Mouse (Mus musculus) midbrain, embryonic 16.5 days (tissue): ENCODE measurements around the gene Smurf2. TPM values are rescaled to one million over a fixed set of nuclear protein-coding genes. Genes with fewer than 3 reads are reported as not detected.

Source experiments
- ATAC-seq: fragments of 200-750 bp; cut with Nextera tagmentation; 2 replicates; pipeline ENCODE4 v1.8.0; 2017; ENCODE audit warnings: moderate TSS enrichment
- H3K27ac ChIP-seq: fragments of 300-500 bp; sonication (generic); 2 replicates; pipeline ENCODE4 v1.5.1; 2014; ENCODE audit warnings: mild to moderate bottlenecking, low read length, mixed read lengths
- H3K27me3 ChIP-seq: fragments of 300-500 bp; sonication (generic); 2 replicates; pipeline ENCODE4 v1.6.1; 2014; ENCODE audit warnings: low read depth, low read length, mixed read lengths; ENCODE audit not compliant: control insufficient read depth, insufficient read depth
- H3K36me3 ChIP-seq: fragments of 300-500 bp; sonication (generic); 2 replicates; pipeline ENCODE4 v1.6.1; 2014; ENCODE audit warnings: mild to moderate bottlenecking, low read length, moderate library complexity, mixed read lengths; ENCODE audit not compliant: control insufficient read depth, insufficient read depth
- H3K4me1 ChIP-seq: fragments of 300-500 bp; sonication (generic); 2 replicates; pipeline ENCODE4 v1.6.1; 2014; ENCODE audit warnings: mild to moderate bottlenecking, low read length, mixed read lengths; ENCODE audit not compliant: control insufficient read depth, insufficient read depth
- H3K4me2 ChIP-seq: fragments of 300-500 bp; sonication (generic); 2 replicates; pipeline ENCODE4 v1.6.1; 2014; ENCODE audit warnings: mild to moderate bottlenecking, low read length, mixed read lengths
- H3K4me3 ChIP-seq: fragments of 300-500 bp; sonication (generic); 2 replicates; pipeline ENCODE4 v1.5.1; 2014; ENCODE audit warnings: low read depth, mild to moderate bottlenecking, low read length, moderate library complexity, mixed read lengths
- H3K9ac ChIP-seq: fragments of 300-500 bp; sonication (generic); 2 replicates; pipeline ENCODE4 v1.6.1; 2014; ENCODE audit warnings: low read depth, low read length, mixed read lengths
- H3K9me3 ChIP-seq: fragments of 300-500 bp; sonication (generic); replicated peaks from 2 replicates; pipeline ENCODE4 v1.6.1; 2014; ENCODE audit warnings: mild to moderate bottlenecking, low read length, mixed read lengths; ENCODE audit not compliant: control insufficient read depth, poor library complexity, severe bottlenecking
- WGBS: fragments of 180-500 bp; shearing (Covaris S2); extraction: QIAGEN DNeasy Blood & Tissue Kit; methylation state at CpG from one replicate; pipeline ENCODE4 v1.1.7; 2014; 5-methylcytosine and 5-hydroxymethylcytosine counted together
- polyA plus RNA-seq: library from polyadenylated mRNA; unstranded; fragments of >200 nt; fragmentation: Nextera tagmentation; extraction: Ambion mirVana; gene quantifications from 2 replicates; pipeline ENCODE4 v1.2.1, GENCODE M21; 2015

Gene Smurf2
- polyA plus RNA-seq, 1 experiment from 2014 or later: 11.3 TPM

GRCm38 (mm10) chr11:106872650-106873049 is 47.9 kb downstream of the Smurf2 start:
- Histone ChIP-seq H3K9me3 (no peaks in the 10 kb centered on the region), H3K27ac (no peak overlapping the region), H3K27me3 (no peaks in the 10 kb centered on the region), H3K9ac (no peak overlapping the region), H3K4me3 (no peak overlapping the region), H3K36me3 (peaks cover 8% of the 10 kb centered on the region; the same call in 1 of the 2 replicates), H3K4me2 (no peak overlapping the region), H3K4me1 (no peaks in the 10 kb centered on the region)
- 91% methylated on average over 6 of the region's 6 CpGs for WGBS
- ATAC-seq: no peak

- no peak overlapping the region for H3K4me3 ChIP-seq
- H3K9ac ChIP-seq: no peak overlapping the region
- no peak overlapping the region for H3K27ac ChIP-seq
- no peak overlapping the region for H3K4me2 ChIP-seq
- ATAC-seq: no peak
- 57% methylated on average over 2 of the region's 2 CpGs for WGBS
- no peaks in the 10 kb centered on the region for H3K27me3 ChIP-seq
- H3K4me1 ChIP-seq: peaks cover 2% of the 10 kb centered on the region; the same call in 1 of the 2 replicates
- peaks cover 6% of the 10 kb centered on the region for H3K36me3 ChIP-seq
- H3K9me3 ChIP-seq: no peaks in the 10 kb centered on the region
Observed at GRCm38 (mm10) chr11:106851438-106851837, 69.1 kb downstream of the Smurf2 start.

GRCm38 (mm10) chr11:106842002-106842401 is 78.5 kb downstream of the Smurf2 start:
- Histone ChIP-seq H3K9ac (no peak overlapping the region), H3K27ac (no peak overlapping the region), H3K4me1 (no peaks in the 10 kb centered on the region), H3K4me2 (no peak overlapping the region), H3K27me3 (no peaks in the 10 kb centered on the region), H3K9me3 (no peaks in the 10 kb centered on the region), H3K4me3 (no peak overlapping the region), H3K36me3 (peaks cover 8% of the 10 kb centered on the region)
- WGBS: 95% methylated on average over 3 of the region's 3 CpGs
- ATAC-seq: no peak

- Histone ChIP-seq H3K4me1 (no peaks in the 10 kb centered on the region), H3K36me3 (peaks cover 15% of the 10 kb centered on the region), H3K27ac (no peak overlapping the region), H3K4me3 (no peak overlapping the region), H3K9ac (no peak overlapping the region), H3K9me3 (no peaks in the 10 kb centered on the region), H3K4me2 (no peak overlapping the region), H3K27me3 (no peaks in the 10 kb centered on the region)
- no peak for ATAC-seq
- WGBS: 97% methylated on average over 7 of the region's 7 CpGs
Observed at GRCm38 (mm10) chr11:106828079-106828478, 92.4 kb downstream of the Smurf2 start.

GRCm38 (mm10) chr11:106824403-106824802 is 96.1 kb downstream of the Smurf2 start:
- H3K9me3 ChIP-seq: no peaks in the 10 kb centered on the region
- peaks cover 16% of the 10 kb centered on the region; the same call in 1 of the 2 replicates for H3K36me3 ChIP-seq
- no peak overlapping the region for H3K27ac ChIP-seq
- WGBS: 96% methylated on average over 10 of the region's 10 CpGs
- H3K27me3 ChIP-seq: no peaks in the 10 kb centered on the region
- no peak for ATAC-seq
- no peaks in the 10 kb centered on the region for H3K4me1 ChIP-seq
- no peak overlapping the region for H3K4me3 ChIP-seq
- no peak overlapping the region for H3K9ac ChIP-seq
- no peak overlapping the region for H3K4me2 ChIP-seq

- Histone ChIP-seq H3K9ac (no peak overlapping the region), H3K36me3 (peaks cover 17% of the 10 kb centered on the region; the same call in 1 of the 2 replicates), H3K4me3 (no peak overlapping the region), H3K27me3 (no peaks in the 10 kb centered on the region), H3K4me2 (no peak overlapping the region), H3K9me3 (no peaks in the 10 kb centered on the region), H3K27ac (no peak overlapping the region), H3K4me1 (no peaks in the 10 kb centered on the region)
- no peak for ATAC-seq
- 93% methylated on average over 8 of the region's 8 CpGs for WGBS
Observed at GRCm38 (mm10) chr11:106823741-106824140, 96.8 kb downstream of the Smurf2 start.

- H3K36me3 ChIP-seq: 0 out of 2 replicates have a peak, but pooled peaks cover 13% of the 10 kb centered on the region
- no peak overlapping the region for H3K4me3 ChIP-seq
- H3K27me3 ChIP-seq: no peaks in the 10 kb centered on the region
- 72% methylated on average over 5 of the region's 5 CpGs for whole genome bisulfite sequencing
- no peak overlapping the region for H3K27ac ChIP-seq
- H3K9ac ChIP-seq: no peak overlapping the region
- no peak for ATAC-seq
- H3K4me2 ChIP-seq: no peak overlapping the region
- H3K9me3 ChIP-seq: no peaks in the 10 kb centered on the region
- H3K4me1 ChIP-seq: 0 out of 2 replicates have a peak, but pooled peaks cover 4% of the 10 kb centered on the region
Observed at GRCm38 (mm10) chr11:106822911-106823310, 97.6 kb downstream of the Smurf2 start.

- no peak for ATAC-seq
- Histone ChIP-seq H3K27me3 (no peaks in the 10 kb centered on the region), H3K4me2 (no peak overlapping the region), H3K4me3 (no peak overlapping the region), H3K27ac (no peak overlapping the region), H3K4me1 (0 out of 2 replicates have a peak, but pooled peaks cover 4% of the 10 kb centered on the region), H3K36me3 (0 out of 2 replicates have a peak, but pooled peaks cover 13% of the 10 kb centered on the region), H3K9ac (no peak overlapping the region), H3K9me3 (no peaks in the 10 kb centered on the region)
- WGBS: 88% methylated on average over 8 of the region's 8 CpGs
Observed at GRCm38 (mm10) chr11:106822491-106822890, 98.0 kb downstream of the Smurf2 start.

GRCm38 (mm10) chr11:106821397-106821796 is 99.1 kb downstream of the Smurf2 start:
- Histone ChIP-seq H3K4me1 (0 out of 2 replicates have a peak, but pooled peaks cover 4% of the 10 kb centered on the region), H3K36me3 (0 out of 2 replicates have a peak, but pooled peaks cover 11% of the 10 kb centered on the region), H3K9ac (no peak overlapping the region), H3K27ac (no peak overlapping the region), H3K9me3 (no peaks in the 10 kb centered on the region), H3K4me2 (no peak overlapping the region), H3K27me3 (no peaks in the 10 kb centered on the region), H3K4me3 (no peak overlapping the region)
- no peak for ATAC-seq
- 87% methylated on average over 6 of the region's 6 CpGs for WGBS
